Mouse (Mus musculus) frontal cortex, postnatal 25 days (tissue): ENCODE measurements around the gene Itga10.
A peak's percentile ranks its signal among the peaks of the same experiment; 100 is the strongest.
"Not testable (repeated sequence)": the region's sequence is repeated elsewhere in the genome, so short reads cannot be mapped to it uniquely, and the experiment has no call there.

ENCODE experiments used
- DNase-seq, 2 experiments: peaks; one replicate each; pipeline ENCODE4 v3.0.0; 2022; ENCODE audit warnings: low spot score in 2 of 2

Itga10 gene

GRCm38 (mm10) chr3:96645018-96645649 lies at the start of gene Itga10:
Gene Itga10 (plus strand): TSS chr3:96645584.
- DNase-seq, result no peak

GRCm38 (mm10) chr3:96595661-96596060 lies 49.7 kb upstream of the Itga10 start:
- DNase-seq, result no peak

DNA sequence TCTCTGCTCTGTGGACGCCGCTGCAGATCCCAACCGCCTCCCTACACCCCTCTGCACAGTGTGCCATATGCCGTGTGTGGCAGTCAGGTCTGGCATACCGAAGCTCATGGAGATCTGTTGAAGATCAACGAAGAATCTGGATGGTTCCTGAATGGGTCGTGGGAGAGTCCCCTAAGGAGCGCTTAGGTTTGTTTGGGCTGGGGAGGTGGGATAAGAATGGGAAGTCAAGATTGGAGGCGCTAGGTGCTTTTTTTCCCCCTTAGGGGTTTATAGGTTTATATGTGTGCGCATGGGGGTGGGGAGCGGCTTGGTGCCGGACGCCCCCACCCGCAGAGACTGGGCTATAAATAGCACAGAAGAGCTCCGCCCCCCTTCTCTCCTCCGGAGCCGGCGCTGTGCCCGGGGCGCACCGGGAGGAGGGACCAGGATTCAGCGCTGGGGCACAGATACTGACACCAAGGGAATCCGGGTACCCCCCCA lies 49.1 kb upstream of the Itga10 start, which contains the start of gene Ankrd34a:
Ankrd34a (plus strand) TSS at position 409 of the 480 bp plus-strand sequence.
- peak; percentile 53 to 65 for DNase-seq

GRCm38 (mm10) chr3:96596855-96597254 lies 48.5 kb upstream of the Itga10 start:
- DNase-seq, result no peak

DNA sequence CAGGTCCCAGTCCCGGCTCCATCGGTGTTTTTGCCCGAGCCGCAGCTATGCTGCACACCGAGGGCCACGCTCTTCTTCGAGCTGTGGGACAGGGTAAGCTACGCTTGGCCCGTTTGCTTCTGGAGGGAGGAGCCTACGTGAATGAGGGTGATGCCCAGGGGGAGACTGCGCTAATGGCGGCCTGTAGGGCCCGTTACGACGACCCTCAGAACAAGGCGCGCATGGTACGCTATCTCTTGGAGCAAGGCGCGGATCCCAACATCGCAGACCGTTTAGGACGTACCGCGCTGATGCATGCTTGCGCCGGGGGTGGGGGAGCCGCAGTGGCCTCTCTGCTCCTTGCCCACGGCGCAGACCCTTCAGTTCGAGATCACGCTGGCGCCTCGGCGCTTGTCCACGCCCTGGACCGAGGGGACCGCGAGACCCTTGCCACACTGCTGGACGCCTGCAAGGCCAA lies 47.9 kb upstream of the Itga10 start:
- DNase-seq, result peak; percentile 32 to 41

GRCm38 (mm10) chr3:96598156-96599068 lies 47.0 kb upstream of the Itga10 start:
- DNase-seq, result peak in 1 of 2 experiments; percentile 38

DNA sequence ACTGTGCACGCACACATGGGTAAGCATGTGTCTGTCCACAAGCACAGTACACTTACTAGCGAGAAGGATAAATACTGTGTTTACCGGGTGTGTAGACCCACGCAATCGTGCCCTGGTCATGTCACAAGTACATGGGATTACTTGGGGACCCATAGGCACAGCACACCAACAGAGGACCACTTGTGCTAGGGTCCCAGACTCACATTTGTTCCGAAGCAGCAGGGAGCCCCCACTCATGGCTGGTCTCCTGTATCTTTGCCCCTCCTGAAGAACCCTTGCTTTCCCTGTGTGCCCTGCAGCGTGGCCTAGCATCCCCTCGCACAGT lies 46.4 kb upstream of the Itga10 start:
- DNase-seq, result no peak

DNA sequence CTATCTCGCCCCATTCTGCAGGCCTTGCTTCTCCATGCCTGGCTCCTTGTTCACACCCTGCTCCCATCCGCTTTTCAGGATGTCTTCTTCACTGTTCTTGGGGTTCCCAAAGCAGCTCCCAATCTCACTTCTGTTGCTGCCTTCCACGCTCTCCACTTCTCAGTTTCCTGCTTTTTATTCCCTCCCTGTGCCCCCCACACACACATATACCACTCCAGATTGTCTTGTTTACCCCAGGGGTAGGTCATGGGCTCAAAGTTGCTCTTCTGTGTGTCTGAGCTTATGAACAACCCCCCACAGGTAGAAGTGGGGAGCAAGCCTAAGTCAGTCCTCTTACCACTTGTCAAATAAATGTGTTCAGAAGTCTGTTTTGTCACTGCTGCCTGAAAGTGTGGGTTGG lies 46.0 kb upstream of the Itga10 start:
- DNase-seq, result no peak

DNA sequence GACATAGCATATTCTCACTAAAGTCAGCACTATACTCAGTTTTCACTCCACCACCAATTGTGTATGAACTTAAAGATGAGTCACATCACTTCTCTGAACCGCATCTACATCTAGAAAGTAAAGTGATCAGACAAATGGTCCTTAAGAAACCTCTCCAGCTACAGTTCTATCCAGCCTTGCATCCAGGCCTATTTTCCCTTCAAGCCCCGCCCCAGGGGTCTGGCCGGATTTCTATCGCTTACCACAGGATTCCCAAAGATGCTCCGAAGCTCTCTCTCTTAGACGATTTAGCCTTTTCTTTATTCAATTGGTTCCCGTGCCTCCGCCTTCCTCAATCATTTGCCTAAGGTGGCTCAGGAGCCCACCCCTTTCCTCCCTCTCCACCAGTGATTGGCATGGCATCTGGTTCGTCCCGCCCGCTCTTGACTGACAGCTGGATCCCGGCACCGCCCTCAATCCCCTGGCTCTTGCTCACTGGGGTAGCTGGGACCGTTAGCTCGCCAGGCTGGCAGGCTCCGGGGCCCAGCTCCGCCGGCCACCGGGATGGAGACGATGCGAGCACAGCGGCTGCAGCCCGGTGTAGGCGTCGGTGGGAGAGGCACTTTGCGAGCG lies 44.6 kb upstream of the Itga10 start, which contains the start of gene Lix1l:
Lix1l (plus strand) TSS at position 511 of the 612 bp plus-strand sequence.
- peak; percentile 77 to 88 for DNase-seq

GRCm38 (mm10) chr3:96601251-96601787 lies 44.1 kb upstream of the Itga10 start:
- DNase-seq, result peak; percentile 39 to 49

- DNase-seq, result no peak
Measured at GRCm38 (mm10) chr3:96601941-96602703, 43.3 kb upstream of the Itga10 start.

DNA sequence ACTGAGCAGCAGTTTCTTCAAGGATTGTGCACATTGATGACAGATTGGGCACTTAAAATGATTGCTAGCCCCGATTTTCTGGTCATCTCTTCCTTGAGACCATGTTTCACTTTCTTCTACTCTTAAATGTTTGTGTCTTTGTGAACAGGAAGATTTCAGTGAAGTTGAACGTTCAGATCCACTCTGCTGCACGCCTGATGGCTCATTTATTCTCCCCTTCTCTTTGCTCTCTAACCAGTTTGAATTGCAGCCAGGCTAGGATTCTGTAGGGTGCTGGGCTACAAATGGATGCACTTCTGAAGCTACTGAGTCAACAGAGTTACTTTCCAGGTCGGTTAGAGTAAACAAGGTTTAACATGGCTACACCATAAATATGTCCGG lies 42.7 kb upstream of the Itga10 start:
- DNase-seq, result no peak

DNA sequence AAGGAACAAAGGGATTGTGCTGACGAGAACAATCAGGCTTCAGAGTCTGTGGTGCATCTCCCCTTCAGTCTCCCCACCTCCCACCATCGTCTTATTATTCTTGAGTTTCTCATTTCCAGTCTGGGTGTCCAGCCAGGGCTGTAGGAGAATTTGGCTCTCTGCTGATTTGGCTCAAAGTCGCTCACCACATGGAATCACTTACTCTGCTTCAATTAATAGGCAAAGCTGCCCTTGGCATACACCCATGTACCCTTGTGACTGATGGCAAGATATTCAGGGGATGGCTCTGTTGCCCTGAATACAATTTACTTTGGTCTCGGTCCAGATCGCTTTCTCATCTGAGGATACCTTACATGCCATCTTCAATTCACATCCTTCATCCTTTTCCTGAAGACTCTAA lies 42.1 kb upstream of the Itga10 start:
- no peak for DNase-seq

GRCm38 (mm10) chr3:96606007-96606406 lies 39.4 kb upstream of the Itga10 start:
- DNase-seq, result not testable (repeated sequence)

DNA sequence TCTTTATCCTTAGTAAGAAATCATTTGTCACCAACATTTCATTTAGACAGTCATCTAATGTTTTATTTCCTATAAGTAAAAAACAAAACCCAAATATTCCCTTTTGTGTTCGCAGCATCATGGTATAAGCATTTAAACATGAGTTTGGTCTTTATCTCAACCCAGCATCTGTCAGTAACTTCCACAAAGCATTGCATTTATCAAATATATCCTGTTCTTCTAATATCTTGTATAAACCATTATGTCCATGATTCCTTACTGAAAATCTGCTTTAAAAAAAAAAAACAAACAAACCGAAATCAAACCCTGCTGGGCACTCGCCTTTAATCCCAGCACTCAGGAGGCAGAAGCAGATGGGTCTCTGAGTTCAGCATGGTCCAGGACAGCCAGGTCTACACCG lies 38.8 kb upstream of the Itga10 start:
- DNase-seq, result no peak

DNA sequence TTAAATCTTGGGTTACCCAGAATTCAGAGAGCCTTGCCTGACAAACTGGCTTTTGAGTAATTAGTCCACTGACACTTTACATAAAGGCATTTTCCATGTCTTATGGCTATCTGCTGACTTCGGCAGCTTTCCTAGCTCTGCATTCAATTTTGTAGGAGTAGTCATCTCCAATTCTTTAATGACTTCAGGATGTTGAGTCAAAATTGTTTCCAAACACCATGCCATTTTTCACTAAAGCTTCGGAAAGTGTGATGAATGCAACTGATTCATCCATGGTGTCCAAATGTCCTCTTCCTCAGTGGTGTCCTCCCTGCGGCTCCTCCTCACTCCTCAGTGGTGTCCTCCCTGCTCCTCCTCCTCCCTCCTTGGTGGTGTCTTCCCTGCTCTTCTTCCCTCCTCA lies 27.4 kb upstream of the Itga10 start:
- DNase-seq, result no peak

DNA sequence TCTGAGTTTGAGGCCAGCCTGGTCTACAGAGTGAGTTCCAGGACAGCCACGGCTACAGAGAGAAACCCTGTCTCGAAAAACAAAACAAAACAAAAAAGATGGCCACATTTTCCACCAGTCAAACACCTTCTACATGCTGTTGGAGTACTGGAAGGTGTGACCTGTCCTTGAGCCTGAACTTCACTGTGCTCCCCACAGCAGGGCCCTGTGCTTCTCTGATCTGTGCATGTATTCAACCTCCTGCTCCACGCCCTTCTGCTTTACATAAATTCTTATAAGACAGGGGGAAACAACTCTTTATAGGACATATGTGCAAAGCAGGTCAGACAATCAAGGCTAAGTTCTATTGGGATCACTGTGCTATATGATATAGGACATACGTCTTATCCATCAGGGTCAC lies 22.2 kb upstream of the Itga10 start:
- DNase-seq, result no peak

DNA sequence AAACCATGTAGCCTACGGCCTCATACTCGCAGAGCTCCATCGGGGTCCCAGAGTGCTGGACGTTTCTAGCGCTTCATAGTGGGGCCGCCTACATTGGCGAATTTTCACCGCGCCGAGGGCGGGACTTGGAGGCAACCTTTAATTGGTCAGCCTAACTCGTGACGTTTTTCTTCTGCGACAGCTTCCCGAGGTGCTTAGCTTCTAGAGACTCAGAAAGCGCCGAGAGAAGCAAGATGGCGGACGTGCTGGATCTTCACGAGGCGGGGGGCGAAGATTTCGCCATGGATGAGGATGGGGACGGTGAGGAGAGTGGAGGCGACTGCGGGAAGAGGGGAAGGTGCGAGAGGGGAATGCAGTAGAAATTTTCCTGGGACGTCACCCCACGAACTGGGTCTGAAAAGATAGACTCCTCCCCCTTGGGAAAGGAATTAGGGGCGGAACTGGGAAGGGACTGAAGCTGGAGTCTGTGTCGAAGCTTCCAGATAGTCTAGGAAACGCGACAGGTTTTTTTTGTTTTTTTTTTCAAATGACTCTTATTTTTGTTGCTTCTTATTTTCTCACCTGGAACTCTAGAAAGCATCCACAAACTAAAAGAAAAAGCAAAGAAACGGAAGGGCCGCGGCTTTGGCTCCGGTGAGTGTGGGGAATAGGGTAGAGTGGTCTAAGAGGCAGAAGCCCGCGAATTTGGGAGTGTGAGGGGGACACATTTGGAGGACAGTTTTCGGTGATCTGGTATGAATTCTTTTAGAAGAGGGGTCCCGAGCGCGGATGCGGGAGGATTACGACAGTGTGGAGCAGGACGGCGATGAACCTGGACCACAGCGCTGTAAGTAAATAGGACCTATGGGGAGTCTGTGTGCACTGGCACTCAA lies 15.4 kb upstream of the Itga10 start, which contains the start of gene Rbm8a:
Rbm8a (plus strand) TSS at position 205 of the 872 bp plus-strand sequence.
- DNase-seq, result peak; percentile 96 to 97

DNA sequence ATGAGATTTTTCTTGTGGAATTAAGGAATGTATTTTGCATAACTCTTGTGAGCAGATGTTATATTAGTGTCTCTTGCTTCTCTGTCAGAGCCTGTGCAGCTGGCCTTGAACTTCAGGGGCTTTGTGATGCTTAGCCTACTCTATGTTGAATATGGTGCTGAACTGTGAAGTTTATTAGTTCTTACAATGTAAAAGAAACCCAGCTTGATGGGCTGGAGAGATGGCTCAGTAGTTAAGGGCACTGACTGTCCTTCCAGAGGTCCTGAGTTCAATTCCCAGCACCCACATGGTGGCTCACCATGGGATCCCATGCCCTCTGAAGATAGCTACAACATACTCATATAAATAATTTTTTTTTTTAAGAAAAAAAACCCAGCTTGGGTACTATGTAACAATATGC lies 13.3 kb upstream of the Itga10 start:
- DNase-seq, result no peak

DNA sequence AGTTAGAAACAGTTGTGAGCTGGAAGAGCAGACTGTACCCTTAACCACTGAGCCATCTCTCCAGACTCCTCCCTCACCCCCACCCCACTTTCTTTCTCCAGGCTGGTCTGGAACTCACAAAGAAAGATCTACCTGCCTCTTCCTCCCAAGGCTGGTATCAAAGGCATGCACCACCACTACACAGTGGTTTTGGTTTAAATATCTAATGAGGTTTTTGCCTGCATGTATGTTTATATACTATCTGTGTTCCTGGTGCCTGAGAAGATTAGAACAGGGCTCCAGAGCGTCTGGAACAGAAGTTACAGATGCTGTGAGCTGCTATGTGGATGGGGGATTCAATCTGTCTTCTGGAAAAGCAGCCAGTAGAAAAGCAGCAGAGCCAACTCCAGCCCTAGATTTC lies 11.4 kb upstream of the Itga10 start:
- no peak for DNase-seq
